Mouse (Mus musculus): Measurements from ENCODE around the gene Jade2. TPM values are rescaled to one million over a fixed set of nuclear protein-coding genes. Genes with fewer than 3 reads are reported as not detected.

The Jade2 gene
- total and polyA plus RNA-seq, 3 experiments = 25.6 to 60.1 (median 58.2) TPM

- dilution Hi-C loops (cut with MboI; ENCODE audit: extremely low pct_ligation_motif_present, extremely low pct_unique_long_range_greater_than_20kb, low sequenced_read_pairs) (no loop called here), in situ Hi-C loops (cut with MboI; ENCODE audit: low pct_ligation_motif_present, low pct_unique_long_range_greater_than_20kb, low sequenced_read_pairs) (no loop called here)
- H3K9ac ChIP-seq (ENCODE audit: insufficient read depth, low read depth) = peak overlapping the region; percentile 51
- H3K4me3 ChIP-seq (replicated peaks in 1 of 3; ENCODE audit: low read depth in 2 of 3, low read length in 2 of 3, poor library complexity in 1 of 3) = no peak overlapping the region
- H3K4me1 ChIP-seq (ENCODE audit: control insufficient read depth in 1 of 2, insufficient read depth in 2 of 2) = peaks cover 10 to 27% of the 10 kb centered on the region in 2 experiments
- H3K27ac ChIP-seq (ENCODE audit: insufficient read depth, low read depth) = peak overlapping the region; percentile 85
- H3K36me3 ChIP-seq (replicated peaks in 1 of 2; ENCODE audit: control insufficient read depth in 1 of 2, insufficient read depth in 1 of 2, low read length in 1 of 2) = no peaks in the 10 kb centered on the region
- peak overlapping the region; percentile 75 for H3K4me2 ChIP-seq (ENCODE audit: insufficient read depth, low read depth, poor library complexity, severe bottlenecking)
- no peaks in the 10 kb centered on the region for H3K27me3 ChIP-seq (replicated peaks)
- TF ChIP-seq POLR2AphosphoS2 (IDR thresholded peaks at IDR 0.05; ENCODE audit: low read depth, low read length) = no peak
- no peak; the same call in 1 of the 2 replicates for TF ChIP-seq MAX (IDR thresholded peaks at IDR 0.05; ENCODE audit: low read length)
- peak; percentile 60 for TF ChIP-seq NELFE (IDR thresholded peaks at IDR 0.05; ENCODE audit: low read depth, low read length)
- no peak; the same call in 1 of the 2 replicates for TF ChIP-seq RAD21 (IDR thresholded peaks at IDR 0.05; ENCODE audit: low read depth, low read length)
- 0 out of 2 replicates have a peak, but pooled peaks have one; percentile 49 for TF ChIP-seq MXI1 (IDR thresholded peaks at IDR 0.05; ENCODE audit: low read depth, low read length)
- no peak; the same call in 1 of the 2 replicates for TF ChIP-seq USF1 (IDR thresholded peaks at IDR 0.05; ENCODE audit: low read depth, low read length)
- TF ChIP-seq NRF1 (IDR thresholded peaks at IDR 0.05; ENCODE audit: low read depth, low read length) = no peak
- no peak for TF ChIP-seq ZKSCAN1 (IDR thresholded peaks at IDR 0.05; ENCODE audit: borderline replicate concordance, low read depth, low read length)
- TF ChIP-seq ZNF384 (IDR thresholded peaks at IDR 0.05; ENCODE audit: low read depth, low read length) = peak; percentile 81
- TF ChIP-seq MYC (IDR thresholded peaks at IDR 0.05; ENCODE audit: low read depth, low read length) = 0 out of 2 replicates have a peak, but pooled peaks have one; percentile 12
- no peak for TF ChIP-seq CTCF (conservative IDR thresholded peaks at IDR 0.05 in 1 of 2, IDR thresholded peaks at IDR 0.05 in 1 of 2; ENCODE audit: low read depth in 2 of 2, low read length in 2 of 2)
- TF ChIP-seq JUND (conservative IDR thresholded peaks at IDR 0.05; ENCODE audit: low read depth, low read length) = peak; percentile 40; the same call in 1 of the 2 replicates
- TF ChIP-seq BHLHE40 (IDR thresholded peaks at IDR 0.05; ENCODE audit: low read depth, low read length) = no peak
- TF ChIP-seq KAT2A (IDR thresholded peaks at IDR 0.05; ENCODE audit: insufficient replicate concordance, low read length) = 0 out of 2 replicates have a peak, but pooled peaks have one; percentile 19
- TF ChIP-seq ZC3H11A (IDR thresholded peaks at IDR 0.05; ENCODE audit: low read depth, low read length) = no peak
- TF ChIP-seq ZMIZ1 (IDR thresholded peaks at IDR 0.05; ENCODE audit: low read depth, low read length) = 0 out of 2 replicates have a peak, but pooled peaks have one; percentile 60
- 0 out of 2 replicates have a peak, but pooled peaks have one; percentile 39 for TF ChIP-seq TBP (conservative IDR thresholded peaks at IDR 0.05; ENCODE audit: low read depth, low read length)
- no peak for TF ChIP-seq MAZ (IDR thresholded peaks at IDR 0.05; ENCODE audit: low read depth, low read length)
- TF ChIP-seq CHD1 (IDR thresholded peaks at IDR 0.05; ENCODE audit: low read depth, low read length) = peak; percentile 84; the same call in 1 of the 2 replicates
- 0 out of 2 replicates have a peak, but pooled peaks have one; percentile 54 for TF ChIP-seq CHD2 (IDR thresholded peaks at IDR 0.05; ENCODE audit: low read length)
- TF ChIP-seq MEF2A (IDR thresholded peaks at IDR 0.05; ENCODE audit: borderline replicate concordance, low read depth, low read length) = peak; percentile 46; the same call in 1 of the 2 replicates
- peak; percentile 45; the same call in 1 of the 2 replicates for TF ChIP-seq JUN (IDR thresholded peaks at IDR 0.05; ENCODE audit: insufficient read depth, low read depth, low read length)
- peak; percentile 60 for TF ChIP-seq SIN3A (IDR thresholded peaks at IDR 0.05; ENCODE audit: low read length)
- peak; percentile 61 for TF ChIP-seq POLR2A (IDR thresholded peaks at IDR 0.05; ENCODE audit: low read depth, low read length)
- TF ChIP-seq USF2 (conservative IDR thresholded peaks at IDR 0.05; ENCODE audit: low read depth, low read length) = no peak
- TF ChIP-seq E2F4 (IDR thresholded peaks at IDR 0.05; ENCODE audit: insufficient replicate concordance, low read depth, low read length) = no peak; the same call in 1 of the 2 replicates
- TF ChIP-seq HCFC1 (IDR thresholded peaks at IDR 0.05; ENCODE audit: low read depth, low read length) = peak; percentile 28; the same call in 1 of the 2 replicates
- TF ChIP-seq RCOR1 (conservative IDR thresholded peaks at IDR 0.05; ENCODE audit: low read depth, low read length) = 0 out of 2 replicates have a peak, but pooled peaks have one; percentile 29
- TF ChIP-seq SMC3 (IDR thresholded peaks at IDR 0.05; ENCODE audit: low read depth, low read length) = no peak
- no peak for TF ChIP-seq UBTF (IDR thresholded peaks at IDR 0.05; ENCODE audit: low read depth, low read length)
- TF ChIP-seq PAX5 (IDR thresholded peaks at IDR 0.05; ENCODE audit: low read length) = no peak
- peak; percentile 36; the same call in 1 of the 2 replicates for TF ChIP-seq ELF1 (IDR thresholded peaks at IDR 0.05; ENCODE audit: low read depth, low read length)
- peak; percentile 41 for TF ChIP-seq ETS1 (conservative IDR thresholded peaks at IDR 0.05; ENCODE audit: low read depth, low read length)
- 0 out of 2 replicates have a peak, but pooled peaks have one; percentile 11 for TF ChIP-seq TCF12 (IDR thresholded peaks at IDR 0.05; ENCODE audit: low read depth, low read length)
- no peak for TF ChIP-seq GABPA (IDR thresholded peaks at IDR 0.05; ENCODE audit: insufficient replicate concordance, low read depth, low read length)
- peak; percentile 58; the same call in 1 of the 2 replicates for TF ChIP-seq IRF4 (IDR thresholded peaks at IDR 0.05; ENCODE audit: low read depth, low read length)
- no peak for TF ChIP-seq MAFK (IDR thresholded peaks at IDR 0.05; ENCODE audit: insufficient replicate concordance, low read length)
- no peak; the same call in 1 of the 2 replicates for TF ChIP-seq EP300 (IDR thresholded peaks at IDR 0.05; ENCODE audit: low read length)
- H3K9me3 ChIP-seq (replicated peaks; ENCODE audit: low read length) = no peaks in the 10 kb centered on the region
- no peaks in the 10 kb centered on the region for H3K79me2 ChIP-seq (replicated peaks; ENCODE audit: control insufficient read depth, extremely low read depth, insufficient read depth, poor library complexity, severe bottlenecking)
- peak; percentile 73 for DNase-seq (ENCODE audit: extremely low read depth)
Measured at GRCm38 (mm10) chr11:51800634-51801325, 56.7 kb downstream of the Jade2 start.
